Mouse (Mus musculus): Measurements from ENCODE around the gene U2af1.

DNA sequence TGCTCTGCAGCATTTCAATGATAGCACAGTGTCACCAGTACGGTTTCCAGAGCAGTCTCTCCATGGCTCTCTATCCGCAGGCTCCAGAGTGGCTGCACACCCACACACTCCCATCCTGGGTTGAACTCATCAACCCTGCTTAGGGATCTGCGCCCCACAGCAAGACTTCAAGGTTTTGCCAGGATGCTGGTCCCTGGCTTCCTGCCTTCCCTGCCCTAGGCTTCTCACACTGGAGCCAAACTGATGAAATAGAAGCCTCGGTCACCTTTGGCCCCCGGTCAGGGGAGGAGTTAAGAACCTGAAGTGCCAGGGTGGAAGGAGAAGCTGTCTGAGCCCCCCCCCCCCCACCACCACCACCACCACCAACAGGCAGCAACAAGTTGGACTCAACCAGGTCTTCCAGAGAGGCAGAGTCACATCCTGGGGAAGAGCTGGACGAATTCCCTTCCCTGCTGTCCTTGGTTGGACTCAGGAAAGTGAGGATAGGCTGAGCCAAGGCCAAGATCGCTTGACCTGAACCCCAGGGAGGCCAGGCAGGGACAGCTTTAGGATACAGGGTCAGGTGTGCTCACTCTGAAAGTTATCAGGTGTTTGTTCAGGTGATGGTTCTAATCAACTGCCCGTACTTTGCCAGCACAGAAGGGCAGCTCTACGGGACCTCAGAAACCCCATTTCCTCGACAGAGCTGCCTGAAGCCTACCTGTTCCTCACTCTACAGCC, 27.5 kb downstream of the U2af1 start:
- TF ChIP-seq POLR2A (IDR thresholded peaks at IDR 0.05; ENCODE audit: borderline replicate concordance, low read depth, low read length) (no peak), CTCF (IDR thresholded peaks at IDR 0.05; ENCODE audit: low read depth, low read length) (no peak)

Measured in bone marrow macrophage, adult 2 months (primary cell).